In the genomic region with DNA sequence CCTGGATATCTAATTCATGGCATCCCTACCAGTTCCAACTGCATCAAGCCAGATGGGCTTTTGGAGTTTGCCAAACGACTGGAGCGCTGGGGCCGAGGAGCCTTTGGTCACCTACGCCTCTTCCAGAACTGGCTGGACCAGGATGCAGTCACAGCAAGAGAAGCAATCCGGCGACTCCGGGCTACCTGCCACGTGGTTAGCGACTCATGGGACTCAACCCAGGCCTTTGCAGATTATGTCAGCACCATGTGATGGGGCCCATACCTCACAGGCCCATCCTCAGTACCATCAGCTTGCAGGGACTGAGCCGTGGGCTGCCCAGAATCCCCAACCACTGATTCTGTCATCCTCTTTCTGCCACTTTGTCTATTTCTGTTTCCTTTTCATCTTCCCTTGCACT, we compare ENCODE assay signal across 22 mouse cellular contexts. TPM values are rescaled to one million over a fixed set of nuclear protein-coding genes. Genes with fewer than 3 reads are reported as not detected.
DNase-seq lines count a peak whose midpoint lies in the region; ATAC-seq and TF ChIP-seq lines count a peak whose summit lies in the region.
"Had no signal": no experiment of that assay in that cellular context is flagged by ENCODE, and none has a peak within 500 bp of the region (broad histone marks: within the 10 kb centered on the region; RNA-seq: fewer than 3 reads in every experiment).

No protein-coding gene starts in this region.

- DNase-seq in heart, adult 11 months: peak; percentile 85
- no peak for DNase-seq in heart, adult 9 months (ENCODE audit: low spot score in 2 of 2)
- no peak for DNase-seq in liver, embryonic 13.5 days
- no peak for DNase-seq in liver, postnatal 0 days
- peak; percentile 14 for DNase-seq in CH12.LX (ENCODE audit: extremely low read depth)
- DNase-seq in NIH3T3 (ENCODE audit: low read depth): peak; percentile 72
- DNase-seq in adipocyte (ENCODE audit: low spot score): no peak
- no peak for DNase-seq in yolk sac, embryonic 10.5 days (ENCODE audit: low spot score)
- DNase-seq: adrenal gland, adult 8-10 months; adrenal gland, postnatal 14 days; adrenal gland, postnatal 36 days; B cell, adult 2 months; cerebellum, adult 11-12 months; cerebellum, adult 2 months; cerebellum, adult 9-10 months; cerebellum, postnatal 10 days; forebrain, postnatal 0 days had no signal

- no peak for TF ChIP-seq POLR2A in CH12.LX (IDR thresholded peaks at IDR 0.05; ENCODE audit: low read depth, low read length)

- in situ Hi-C loops in CH12.LX (cut with MboI; ENCODE audit: low pct_ligation_motif_present, low pct_unique_long_range_greater_than_20kb, low sequenced_read_pairs): no loop called here

- H3K4me2 ChIP-seq in liver, embryonic 13.5 days: no peak overlapping the region
- no peak overlapping the region for H3K4me2 ChIP-seq in liver, postnatal 0 days (ENCODE audit: low read depth, low read length)
- H3K4me2 ChIP-seq in CH12.LX (ENCODE audit: insufficient read depth, low read depth, poor library complexity, severe bottlenecking): no peak overlapping the region
- H3K4me2 ChIP-seq: embryonic facial prominence, embryonic 12.5 days; forebrain, embryonic 13.5 days; forebrain, embryonic 15.5 days had no signal

- no peak overlapping the region for H3K9ac ChIP-seq in liver, embryonic 13.5 days
- H3K9ac ChIP-seq in liver, postnatal 0 days (replicated peaks): no peak overlapping the region
- H3K9ac ChIP-seq in CH12.LX (ENCODE audit: insufficient read depth, low read depth): no peak overlapping the region
- H3K9ac ChIP-seq: embryonic facial prominence, embryonic 12.5 days; forebrain, embryonic 13.5 days; forebrain, embryonic 15.5 days; forebrain, postnatal 0 days had no signal

- H3K4me1 ChIP-seq in liver, embryonic 13.5 days (replicated peaks): peaks cover 18% of the 10 kb centered on the region
- H3K4me1 ChIP-seq in liver, postnatal 0 days (ENCODE audit: insufficient read depth): peaks cover 3% of the 10 kb centered on the region; the same call in 1 of the 2 replicates
- no peaks in the 10 kb centered on the region for H3K4me1 ChIP-seq in CH12.LX (ENCODE audit: control insufficient read depth in 1 of 2, insufficient read depth in 2 of 2)
- H3K4me1 ChIP-seq: embryonic facial prominence, embryonic 10.5 days; embryonic facial prominence, embryonic 12.5 days; forebrain, embryonic 13.5 days; forebrain, embryonic 15.5 days had no signal

- H3K9me3 ChIP-seq in liver, embryonic 13.5 days (replicated peaks): no peaks in the 10 kb centered on the region
- no peaks in the 10 kb centered on the region for H3K9me3 ChIP-seq in liver, postnatal 0 days (ENCODE audit: low read length)
- no peaks in the 10 kb centered on the region for H3K9me3 ChIP-seq in CH12.LX (replicated peaks; ENCODE audit: low read length)
- H3K9me3 ChIP-seq: embryonic facial prominence, embryonic 10.5 days; embryonic facial prominence, embryonic 12.5 days; forebrain, embryonic 13.5 days; forebrain, embryonic 15.5 days had no signal

- no peak for TF ChIP-seq EP300 in liver, postnatal 0 days (IDR thresholded peaks at IDR 0.05; ENCODE audit: low read depth)
- no peak for TF ChIP-seq EP300 in CH12.LX (IDR thresholded peaks at IDR 0.05; ENCODE audit: low read length)

- 0 out of 2 replicates have a peak overlapping the region, but pooled peaks have one; percentile 0 for H3K27ac ChIP-seq in liver, embryonic 13.5 days
- no peak overlapping the region for H3K27ac ChIP-seq in liver, postnatal 0 days (ENCODE audit: low read depth)
- no peak overlapping the region for H3K27ac ChIP-seq in CH12.LX (ENCODE audit: insufficient read depth, low read depth)
- H3K27ac ChIP-seq: embryonic facial prominence, embryonic 10.5 days; embryonic facial prominence, embryonic 12.5 days; forebrain, embryonic 13.5 days; forebrain, embryonic 15.5 days had no signal

- WGBS in liver, embryonic 13.5 days (ENCODE audit: insufficient replicate concordance): 82% methylated on average over 10 of the region's 10 CpGs
- WGBS in liver, postnatal 0 days (ENCODE audit: insufficient replicate concordance): 94% methylated on average over 10 of the region's 10 CpGs

- H3K36me3 ChIP-seq in liver, embryonic 13.5 days: peaks cover 97% of the 10 kb centered on the region
- peaks cover 66% of the 10 kb centered on the region for H3K36me3 ChIP-seq in liver, postnatal 0 days (replicated peaks; ENCODE audit: insufficient read depth, low read length)
- H3K36me3 ChIP-seq in CH12.LX (replicated peaks in 1 of 2; ENCODE audit: control insufficient read depth in 1 of 2, insufficient read depth in 1 of 2, low read length in 1 of 2): peaks cover 75 to 98% of the 10 kb centered on the region in 2 experiments

- no peak overlapping the region for H3K4me3 ChIP-seq in liver, embryonic 13.5 days (replicated peaks)
- H3K4me3 ChIP-seq in liver, postnatal 0 days (ENCODE audit: low read depth, low read length): no peak overlapping the region
- no peak overlapping the region for H3K4me3 ChIP-seq in CH12.LX (replicated peaks in 1 of 3; ENCODE audit: low read depth in 2 of 3, low read length in 2 of 3, poor library complexity in 1 of 3)
- H3K4me3 ChIP-seq: embryonic facial prominence, embryonic 10.5 days; embryonic facial prominence, embryonic 12.5 days; forebrain, embryonic 13.5 days; forebrain, embryonic 15.5 days had no signal

- no peaks in the 10 kb centered on the region for H3K27me3 ChIP-seq in liver, embryonic 13.5 days
- H3K27me3 ChIP-seq in liver, postnatal 0 days (ENCODE audit: insufficient read depth, low read length): no peaks in the 10 kb centered on the region
- no peaks in the 10 kb centered on the region for H3K27me3 ChIP-seq in CH12.LX (replicated peaks)
- H3K27me3 ChIP-seq: embryonic facial prominence, embryonic 12.5 days; forebrain, embryonic 13.5 days; forebrain, embryonic 15.5 days had no signal

- H3K79me2 ChIP-seq in CH12.LX (replicated peaks; ENCODE audit: control insufficient read depth, extremely low read depth, insufficient read depth, poor library complexity, severe bottlenecking): no peaks in the 10 kb centered on the region; the same call in 1 of the 2 replicates

- no peak for TF ChIP-seq RAD21 in CH12.LX (IDR thresholded peaks at IDR 0.05; ENCODE audit: low read depth, low read length)

- no peak for TF ChIP-seq CTCF in liver, postnatal 0 days (IDR thresholded peaks at IDR 0.05; ENCODE audit: low read depth)
- no peak for TF ChIP-seq CTCF in CH12.LX (conservative IDR thresholded peaks at IDR 0.05 in 1 of 2, IDR thresholded peaks at IDR 0.05 in 1 of 2; ENCODE audit: low read depth in 2 of 2, low read length in 2 of 2)

- no peak for ATAC-seq in liver, embryonic 13.5 days (ENCODE audit: low read depth)
- ATAC-seq in liver, postnatal 0 days: no peak
- ATAC-seq: CD4-positive, CD25-positive, alpha-beta regulatory T cell, adult 4 months; forebrain, embryonic 13.5 days; forebrain, embryonic 15.5 days; forebrain, postnatal 0 days had no signal

- dilution Hi-C loops in CH12.LX (cut with MboI; ENCODE audit: extremely low pct_ligation_motif_present, extremely low pct_unique_long_range_greater_than_20kb, low sequenced_read_pairs): no loop called here

TF ChIP-seq in CH12.LX, 34 proteins besides CTCF, POLR2A, EP300 and RAD21:
- no peak for TF ChIP-seq NELFE (IDR thresholded peaks at IDR 0.05; ENCODE audit: low read depth, low read length)
- no peak for TF ChIP-seq RCOR1 (conservative IDR thresholded peaks at IDR 0.05; ENCODE audit: low read depth, low read length)
- no peak for TF ChIP-seq NRF1 (IDR thresholded peaks at IDR 0.05; ENCODE audit: low read depth, low read length)
- TF ChIP-seq ETS1 (conservative IDR thresholded peaks at IDR 0.05; ENCODE audit: low read depth, low read length): no peak
- TF ChIP-seq POLR2AphosphoS2 (IDR thresholded peaks at IDR 0.05; ENCODE audit: low read depth, low read length): no peak
- TF ChIP-seq MYC (IDR thresholded peaks at IDR 0.05; ENCODE audit: low read depth, low read length): no peak
- no peak for TF ChIP-seq MAX (IDR thresholded peaks at IDR 0.05; ENCODE audit: low read length)
TF ChIP-seq in CH12.LX: peak in this region for 0.

RNA-seq across cellular contexts. Expression of a gene that starts 21.2 kb away (rescaled TPM):
- 28.5 and 32.5 TPM in 2 replicates for polyA plus RNA-seq in liver, embryonic 13.5 days (2015; fragmentation: Nextera tagmentation; extraction: Ambion mirVana)
- polyA plus RNA-seq in liver, postnatal 0 days (2015; fragmentation: Nextera tagmentation; extraction: Ambion mirVana): 22.9 and 23.3 TPM in 2 replicates
- 49.0 and 51.8 TPM in 2 replicates for total RNA-seq in CH12.LX (2012; rRNA removed)
- total RNA-seq in CH12.LX (2014; rRNA removed): 50.0 and 60.8 TPM in 2 replicates
- polyA plus RNA-seq in CH12.LX (2012; ENCODE audit: insufficient read length, low read depth): 43.0 and 48.8 TPM in 2 replicates

RNA-seq across cellular contexts. Expression of a gene that starts 21.4 kb away (rescaled TPM):
- 366 and 368 TPM in 2 replicates for polyA plus RNA-seq in liver, embryonic 13.5 days (2015; fragmentation: Nextera tagmentation; extraction: Ambion mirVana)
- 563 and 605 TPM in 2 replicates for polyA plus RNA-seq in liver, postnatal 0 days (2015; fragmentation: Nextera tagmentation; extraction: Ambion mirVana)
- total RNA-seq in CH12.LX (2012; rRNA removed) (293 and 362 TPM in 2 replicates), CH12.LX (2014; rRNA removed) (601 and 717 TPM in 2 replicates)
- 264 and 297 TPM in 2 replicates for polyA plus RNA-seq in CH12.LX (2012; ENCODE audit: insufficient read length, low read depth)

RNA-seq across cellular contexts. Expression of a gene that starts 27.2 kb away (rescaled TPM):
- polyA plus RNA-seq in liver, embryonic 13.5 days (2015; fragmentation: Nextera tagmentation; extraction: Ambion mirVana): 33.8 and 39.0 TPM in 2 replicates
- polyA plus RNA-seq in liver, postnatal 0 days (2015; fragmentation: Nextera tagmentation; extraction: Ambion mirVana): 7.3 and 10.3 TPM in 2 replicates
- 28.8 and 34.5 TPM in 2 replicates for total RNA-seq in CH12.LX (2012; rRNA removed)
- 21.6 and 22.8 TPM in 2 replicates for total RNA-seq in CH12.LX (2014; rRNA removed)
- 48.5 and 53.3 TPM in 2 replicates for polyA plus RNA-seq in CH12.LX (2012; ENCODE audit: insufficient read length, low read depth)

RNA-seq across cellular contexts. Expression of a gene that starts 27.3 kb away (rescaled TPM):
- polyA plus RNA-seq in liver, embryonic 13.5 days (2015; fragmentation: Nextera tagmentation; extraction: Ambion mirVana): 13.3 and 14.4 TPM in 2 replicates
- polyA plus RNA-seq in liver, postnatal 0 days (2015; fragmentation: Nextera tagmentation; extraction: Ambion mirVana): 8.8 and 9.2 TPM in 2 replicates
- total RNA-seq in CH12.LX (2012; rRNA removed) (33.0 and 52.2 TPM in 2 replicates), CH12.LX (2014; rRNA removed) (39.9 and 40.7 TPM in 2 replicates)
- polyA plus RNA-seq in CH12.LX (2012; ENCODE audit: insufficient read length, low read depth): 40.2 and 42.8 TPM in 2 replicates

RNA-seq across cellular contexts. Expression of a gene that starts 42.6 kb away (rescaled TPM):
- polyA plus RNA-seq in liver, embryonic 13.5 days (2015; fragmentation: Nextera tagmentation; extraction: Ambion mirVana): 9.4 and 11.2 TPM in 2 replicates
- 8.4 and 8.7 TPM in 2 replicates for polyA plus RNA-seq in liver, postnatal 0 days (2015; fragmentation: Nextera tagmentation; extraction: Ambion mirVana)
- total RNA-seq in CH12.LX (2012; rRNA removed): 19.9 and 20.5 TPM in 2 replicates
- 32.0 and 32.8 TPM in 2 replicates for total RNA-seq in CH12.LX (2014; rRNA removed)
- polyA plus RNA-seq in CH12.LX (2012; ENCODE audit: insufficient read length, low read depth): 18.6 and 20.5 TPM in 2 replicates

Comparison
In these comparisons a context has a peak if more than half of its experiments do, and no peak if none do; other contexts are left out.
1. DNase-seq: peak in heart, adult 11 months (single experiment), CH12.LX (single experiment) and NIH3T3 (single experiment); none in heart, adult 9 months (0 of 2), liver, embryonic 13.5 days (single experiment), liver, postnatal 0 days (single experiment), adipocyte (single experiment) and yolk sac, embryonic 10.5 days (single experiment).